Mouse (Mus musculus) fat pad, adult 2 months (tissue): ENCODE data around the gene Fam181a.
A peak's percentile ranks its signal among the peaks of the same experiment; 100 is the strongest.

Experiments
- DNase-seq: peaks from one replicate; pipeline ENCODE4 v3.0.0-alpha.2; 2011; ENCODE audit warnings: low read depth, low spot score; ENCODE audit errors: extremely low read depth

Gene Fam181a

GRCm38 (mm10) chr12:103310744-103311267 is at the start of gene Fam181a:
Gene Fam181a (plus strand): TSS chr12:103310975.
- no peak for DNase-seq

- DNase-seq: no peak
These were observed 48.5 kb upstream of the Fam181a start for GRCm38 (mm10) chr12:103262017-103262865.

- DNase-seq: no peak
These were observed 44.2 kb upstream of the Fam181a start for GRCm38 (mm10) chr12:103266605-103267004.

GRCm38 (mm10) chr12:103272176-103272575 is 38.6 kb upstream of the Fam181a start:
- DNase-seq: no peak

- DNase-seq: no peak
These were observed 37.7 kb upstream of the Fam181a start for GRCm38 (mm10) chr12:103273051-103273450.

- no peak for DNase-seq
These were observed 37.0 kb upstream of the Fam181a start for GRCm38 (mm10) chr12:103273732-103274131.

GRCm38 (mm10) chr12:103276422-103276821 is 34.4 kb upstream of the Fam181a start:
- DNase-seq: no peak

- DNase-seq: peak; percentile 4
These were observed 29.3 kb upstream of the Fam181a start for GRCm38 (mm10) chr12:103281491-103281890.

GRCm38 (mm10) chr12:103281912-103282311 is 28.9 kb upstream of the Fam181a start:
- peak; percentile 52 for DNase-seq

GRCm38 (mm10) chr12:103282936-103283335 is 27.8 kb upstream of the Fam181a start:
- no peak for DNase-seq

GRCm38 (mm10) chr12:103283411-103283810 is 27.4 kb upstream of the Fam181a start:
- peak; percentile 39 for DNase-seq

- no peak for DNase-seq
These were observed 23.5 kb upstream of the Fam181a start for GRCm38 (mm10) chr12:103287276-103287675.

- no peak for DNase-seq
These were observed 18.4 kb upstream of the Fam181a start for GRCm38 (mm10) chr12:103292366-103292765.

GRCm38 (mm10) chr12:103296292-103296691 is 14.5 kb upstream of the Fam181a start:
- DNase-seq: no peak

- no peak for DNase-seq
These were observed 10.3 kb upstream of the Fam181a start for GRCm38 (mm10) chr12:103300493-103300892.

GRCm38 (mm10) chr12:103301645-103302044 is 9.1 kb upstream of the Fam181a start:
- no peak for DNase-seq

GRCm38 (mm10) chr12:103302960-103303359 is 7.8 kb upstream of the Fam181a start:
- no peak for DNase-seq

- no peak for DNase-seq
These were observed 4.6 kb upstream of the Fam181a start for GRCm38 (mm10) chr12:103306224-103306623.

GRCm38 (mm10) chr12:103306720-103307119 is 4.1 kb upstream of the Fam181a start:
- no peak for DNase-seq

GRCm38 (mm10) chr12:103311921-103312320 is 1.1 kb downstream of the Fam181a start:
- DNase-seq: no peak

GRCm38 (mm10) chr12:103313274-103313673 is 2.5 kb downstream of the Fam181a start:
- no peak for DNase-seq

- DNase-seq: no peak
These were observed 3.3 kb downstream of the Fam181a start for GRCm38 (mm10) chr12:103313871-103314639.
